Mouse (Mus musculus) forebrain, embryonic 14.5 days (tissue): Measurements from ENCODE around the gene Mdm1. TPM values are rescaled to one million over a fixed set of nuclear protein-coding genes. Genes with fewer than 3 reads are reported as not detected.

Source experiments
- ATAC-seq: fragments of 200-750 bp; cut with Nextera tagmentation; 2 replicates; pipeline ENCODE4 v1.8.0; 2017; ENCODE audit warnings: mild to moderate bottlenecking, moderate library complexity
- DNase-seq: peaks from one replicate; pipeline ENCODE4 v3.0.0-alpha.2; 2015; ENCODE audit warnings: low spot score
- H3K27ac ChIP-seq: fragments of 300-500 bp; sonication (generic); 2 replicates; pipeline ENCODE4 v1.5.1; 2014; ENCODE audit warnings: low read depth, mild to moderate bottlenecking, control low read depth, low read length, moderate library complexity
- H3K27me3 ChIP-seq: fragments of 300-500 bp; sonication (generic); replicated peaks from 2 replicates; pipeline ENCODE4 v1.6.1; 2014; ENCODE audit warnings: low read length, control low read depth, mixed read lengths; ENCODE audit not compliant: control insufficient read depth, insufficient read depth
- H3K36me3 ChIP-seq: fragments of 300-500 bp; sonication (generic); 2 replicates; pipeline ENCODE4 v1.6.1; 2014; ENCODE audit warnings: low read length, control low read depth; ENCODE audit not compliant: control insufficient read depth, insufficient read depth
- H3K4me1 ChIP-seq: fragments of 300-500 bp; sonication (generic); 2 replicates; pipeline ENCODE4 v1.6.1; 2014; ENCODE audit warnings: antibody characterized with exemption, low read length, control low read depth; ENCODE audit not compliant: control insufficient read depth, insufficient read depth
- H3K4me2 ChIP-seq: fragments of 300-500 bp; sonication (generic); 2 replicates; pipeline ENCODE4 v1.6.1; 2014; ENCODE audit warnings: mild to moderate bottlenecking, control low read depth, low read length
- H3K4me3 ChIP-seq: fragments of 300-500 bp; sonication (generic); 2 replicates; pipeline ENCODE4 v1.5.1; 2014; ENCODE audit warnings: low read depth, low read length, control low read depth
- H3K9ac ChIP-seq: fragments of 300-500 bp; sonication (generic); 2 replicates; pipeline ENCODE4 v1.6.1; 2014; ENCODE audit warnings: mild to moderate bottlenecking, low read length, control low read depth, moderate library complexity
- H3K9me3 ChIP-seq: fragments of 300-500 bp; sonication (generic); replicated peaks from 2 replicates; pipeline ENCODE4 v1.6.1; 2016; ENCODE audit warnings: low read length, control low read depth, mixed read lengths; ENCODE audit not compliant: control insufficient read depth
- WGBS: fragments of 180-500 bp; shearing (Covaris S2); extraction: QIAGEN DNeasy Blood & Tissue Kit; methylation state at CpG from one replicate; pipeline ENCODE4 v1.1.7; 2014; 5-methylcytosine and 5-hydroxymethylcytosine counted together
- polyA plus RNA-seq: library from polyadenylated mRNA; unstranded; fragments of >200 nt; fragmentation: Nextera tagmentation; extraction: Ambion mirVana; gene quantifications from 2 replicates; pipeline ENCODE4 v1.2.1, GENCODE M21; 2014

The Mdm1 gene
- polyA plus RNA-seq, 1 experiment from 2014 or later = 31.6 TPM

GRCm38 (mm10) chr10:118138508-118138907 lies 3.1 kb upstream of the Mdm1 start:
- ATAC-seq = no peak
- no peak overlapping the region for H3K4me3 ChIP-seq
- WGBS = 93% methylated on average over 11 of the region's 11 CpGs

GRCm38 (mm10) chr10:118139837-118140570 lies 1.6 kb upstream of the Mdm1 start:
- Histone ChIP-seq H3K4me3 (no peak overlapping the region), H3K9me3 (no peaks in the 10 kb centered on the region), H3K27ac (no peak overlapping the region), H3K36me3 (no peaks in the 10 kb centered on the region), H3K4me2 (no peak overlapping the region), H3K9ac (no peak overlapping the region), H3K4me1 (no peaks in the 10 kb centered on the region), H3K27me3 (no peaks in the 10 kb centered on the region)
- ATAC-seq = no peak
- no peak for DNase-seq
- 73% methylated on average over 8 of the region's 8 CpGs for WGBS

More at GRCm38 (mm10) chr10:118138508-118138907, 3.1 kb upstream of the Mdm1 start:
- H3K9me3 ChIP-seq = no peaks in the 10 kb centered on the region
- H3K27me3 ChIP-seq = no peaks in the 10 kb centered on the region
- no peak overlapping the region for H3K4me2 ChIP-seq
- no peak for DNase-seq
- no peak overlapping the region for H3K9ac ChIP-seq
- no peaks in the 10 kb centered on the region for H3K36me3 ChIP-seq
- H3K27ac ChIP-seq = no peak overlapping the region
- H3K4me1 ChIP-seq = no peaks in the 10 kb centered on the region

GRCm38 (mm10) chr10:118141884-118142801 lies 532 bp downstream of the Mdm1 start:
- no peaks in the 10 kb centered on the region for H3K27me3 ChIP-seq
- peak overlapping the region; percentile 51 for H3K4me2 ChIP-seq
- WGBS = under 1% methylated on average over 53 of the region's 53 CpGs
- no peak overlapping the region for H3K27ac ChIP-seq
- ATAC-seq (peak; percentile 75), DNase-seq (peak; percentile 37)
- H3K9ac ChIP-seq = peak overlapping the region; percentile 73
- H3K4me1 ChIP-seq = no peaks in the 10 kb centered on the region
- H3K4me3 ChIP-seq = peak overlapping the region; percentile 76
- no peaks in the 10 kb centered on the region for H3K9me3 ChIP-seq
- H3K36me3 ChIP-seq = peaks cover 6% of the 10 kb centered on the region

- Histone ChIP-seq H3K27ac (no peak overlapping the region), H3K4me1 (no peaks in the 10 kb centered on the region), H3K36me3 (peaks cover 43% of the 10 kb centered on the region), H3K9ac (no peak overlapping the region), H3K9me3 (no peaks in the 10 kb centered on the region), H3K27me3 (no peaks in the 10 kb centered on the region), H3K4me3 (no peak overlapping the region), H3K4me2 (no peak overlapping the region)
- DNase-seq = no peak
- no peak for ATAC-seq
- WGBS = 89% methylated on average over 5 of the region's 5 CpGs
Observed at GRCm38 (mm10) chr10:118149381-118149780, 7.8 kb downstream of the Mdm1 start.

GRCm38 (mm10) chr10:118150866-118151265 lies 9.3 kb downstream of the Mdm1 start:
- DNase-seq = no peak
- Histone ChIP-seq H3K27ac (no peak overlapping the region), H3K9me3 (no peaks in the 10 kb centered on the region), H3K4me3 (no peak overlapping the region), H3K4me1 (no peaks in the 10 kb centered on the region), H3K36me3 (peaks cover 48% of the 10 kb centered on the region), H3K9ac (no peak overlapping the region), H3K4me2 (no peak overlapping the region), H3K27me3 (no peaks in the 10 kb centered on the region)
- 95% methylated on average over 9 of the region's 9 CpGs for WGBS
- no peak for ATAC-seq

- Histone ChIP-seq H3K4me2 (no peak overlapping the region), H3K27me3 (no peaks in the 10 kb centered on the region), H3K9me3 (no peaks in the 10 kb centered on the region), H3K36me3 (peaks cover 62% of the 10 kb centered on the region), H3K9ac (no peak overlapping the region), H3K27ac (no peak overlapping the region), H3K4me3 (no peak overlapping the region), H3K4me1 (no peaks in the 10 kb centered on the region)
- DNase-seq (peak; percentile 71), ATAC-seq (0 out of 2 replicates have a peak, but pooled peaks have one; percentile 29)
Observed at GRCm38 (mm10) chr10:118155932-118156331, 14.3 kb downstream of the Mdm1 start.

GRCm38 (mm10) chr10:118161131-118161530 lies 19.5 kb downstream of the Mdm1 start:
- H3K4me3 ChIP-seq = no peak overlapping the region
- no peaks in the 10 kb centered on the region for H3K9me3 ChIP-seq
- ATAC-seq = peak; percentile 44; the same call in 1 of the 2 replicates
- 63% methylated on average over 2 of the region's 2 CpGs for WGBS
- no peak overlapping the region for H3K4me2 ChIP-seq
- H3K36me3 ChIP-seq = peaks cover 79% of the 10 kb centered on the region
- DNase-seq = peak; percentile 51
- H3K4me1 ChIP-seq = no peaks in the 10 kb centered on the region
- H3K9ac ChIP-seq = no peak overlapping the region
- no peaks in the 10 kb centered on the region for H3K27me3 ChIP-seq
- H3K27ac ChIP-seq = no peak overlapping the region

- H3K4me2 ChIP-seq = no peak overlapping the region
- H3K27ac ChIP-seq = no peak overlapping the region
- peaks cover 34% of the 10 kb centered on the region for H3K36me3 ChIP-seq
- WGBS = 85% methylated on average over 12 of the region's 12 CpGs
- no peaks in the 10 kb centered on the region for H3K4me1 ChIP-seq
- no peak overlapping the region for H3K9ac ChIP-seq
- no peak overlapping the region for H3K4me3 ChIP-seq
- no peak for ATAC-seq
- no peak for DNase-seq
- no peaks in the 10 kb centered on the region for H3K9me3 ChIP-seq
- no peaks in the 10 kb centered on the region for H3K27me3 ChIP-seq
Observed at GRCm38 (mm10) chr10:118169212-118169611, 27.6 kb downstream of the Mdm1 start.
